Mouse (Mus musculus) liver, embryonic 16.5 days (tissue): Measurements from ENCODE around the gene Pitpnb. TPM values are rescaled to one million over a fixed set of nuclear protein-coding genes. Genes with fewer than 3 reads are reported as not detected.
A peak's percentile ranks its signal among the peaks of the same experiment; 100 is the strongest.

Source experiments
- ATAC-seq: fragments of 200-750 bp; cut with Nextera tagmentation; 2 replicates; pipeline ENCODE4 v1.8.0; 2017; ENCODE audit warnings: low read depth, mild to moderate bottlenecking, moderate number of reproducible peaks, moderate library complexity
- H3K27ac ChIP-seq: fragments of 300-500 bp; sonication (generic); 2 replicates; pipeline ENCODE4 v1.5.1; 2014; ENCODE audit warnings: mild to moderate bottlenecking, low read length
- H3K27me3 ChIP-seq: fragments of 300-500 bp; sonication (generic); 2 replicates; pipeline ENCODE4 v1.6.1; 2014; ENCODE audit warnings: low read depth, low read length, mixed read lengths; ENCODE audit not compliant: control insufficient read depth, insufficient read depth
- H3K36me3 ChIP-seq: fragments of 300-500 bp; sonication (generic); 2 replicates; pipeline ENCODE4 v1.6.1; 2014; ENCODE audit warnings: mild to moderate bottlenecking; ENCODE audit not compliant: control insufficient read depth, insufficient read depth
- H3K4me1 ChIP-seq: fragments of 300-500 bp; sonication (generic); 2 replicates; pipeline ENCODE4 v1.6.1; 2014; ENCODE audit warnings: low read depth, low read length, mixed read lengths; ENCODE audit not compliant: control insufficient read depth
- H3K4me2 ChIP-seq: fragments of 300-500 bp; sonication (generic); 2 replicates; pipeline ENCODE4 v1.6.1; 2014; ENCODE audit warnings: low read depth, low read length, mixed read lengths
- H3K4me3 ChIP-seq: fragments of 300-500 bp; sonication (generic); 2 replicates; pipeline ENCODE4 v1.5.1; 2014; ENCODE audit warnings: low read depth, mild to moderate bottlenecking, low read length
- H3K9ac ChIP-seq: fragments of 300-500 bp; sonication (generic); 2 replicates; pipeline ENCODE4 v1.6.1; 2014; ENCODE audit warnings: low read depth, low read length
- H3K9me3 ChIP-seq: fragments of 300-500 bp; sonication (generic); replicated peaks from 2 replicates; pipeline ENCODE4 v1.6.1; 2016; ENCODE audit warnings: low read length; ENCODE audit not compliant: control insufficient read depth
- WGBS: fragments of 180-500 bp; shearing (Covaris S2); extraction: QIAGEN DNeasy Blood & Tissue Kit; methylation state at CpG from one replicate; pipeline ENCODE4 v1.1.7; 2014; ENCODE audit not compliant: insufficient replicate concordance; 5-methylcytosine and 5-hydroxymethylcytosine counted together
- polyA plus RNA-seq: library from polyadenylated mRNA; unstranded; fragments of >200 nt; fragmentation: Nextera tagmentation; extraction: Ambion mirVana; gene quantifications from 2 replicates; pipeline ENCODE4 v1.2.1, GENCODE M21; 2015

The Pitpnb gene
- polyA plus RNA-seq, 1 experiment from 2014 or later = 31.6 TPM

DNA sequence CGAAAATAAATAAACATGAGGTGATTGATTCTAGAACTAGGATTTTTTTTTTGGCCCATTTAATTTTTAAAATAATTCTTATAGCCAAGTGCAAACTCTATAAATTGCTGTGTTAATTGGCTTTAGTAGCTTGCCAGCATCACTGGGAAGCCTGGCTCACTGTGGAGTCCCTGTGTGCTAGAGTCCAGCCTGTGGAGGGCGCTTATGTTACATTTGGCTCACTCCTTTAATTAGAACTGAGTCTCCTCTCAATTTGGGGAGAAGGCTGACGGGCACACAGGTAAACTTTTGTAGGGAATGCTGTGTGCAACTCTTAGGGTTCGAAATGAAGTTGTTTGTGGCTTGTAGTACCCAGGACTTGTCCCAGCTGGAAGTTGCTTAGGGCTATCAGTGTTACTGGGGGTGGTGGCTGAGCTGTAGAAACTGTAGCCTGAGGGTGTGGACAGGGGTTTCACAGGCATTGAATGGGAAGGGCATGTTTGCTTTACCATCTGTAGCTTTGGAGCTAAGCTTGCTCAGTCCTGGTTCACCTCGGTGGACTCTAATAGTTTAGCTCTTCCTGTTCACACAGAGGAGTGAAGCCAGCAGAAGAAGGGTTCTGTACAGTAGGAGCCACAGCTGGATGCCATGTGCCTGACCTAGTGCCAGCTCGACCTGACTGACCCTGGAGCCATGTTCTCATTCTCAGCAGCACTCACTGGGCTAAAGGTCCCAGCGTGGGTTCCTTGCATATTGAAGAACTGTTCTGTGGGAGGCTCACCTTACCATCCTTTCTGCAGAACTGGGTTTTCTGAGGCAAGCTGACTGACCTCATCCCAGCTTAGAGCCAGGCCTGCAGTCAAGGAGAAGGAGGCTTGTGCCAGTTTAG, 47.8 kb downstream of the Pitpnb start:
- Histone ChIP-seq H3K4me1 (no peaks in the 10 kb centered on the region), H3K27me3 (no peaks in the 10 kb centered on the region), H3K9me3 (no peaks in the 10 kb centered on the region), H3K36me3 (peaks cover 32% of the 10 kb centered on the region), H3K27ac (no peak overlapping the region), H3K9ac (no peak overlapping the region), H3K4me3 (no peak overlapping the region), H3K4me2 (no peak overlapping the region)
- 67% methylated on average over 7 of the region's 7 CpGs for WGBS
- ATAC-seq = no peak; the same call in 1 of the 2 replicates

DNA sequence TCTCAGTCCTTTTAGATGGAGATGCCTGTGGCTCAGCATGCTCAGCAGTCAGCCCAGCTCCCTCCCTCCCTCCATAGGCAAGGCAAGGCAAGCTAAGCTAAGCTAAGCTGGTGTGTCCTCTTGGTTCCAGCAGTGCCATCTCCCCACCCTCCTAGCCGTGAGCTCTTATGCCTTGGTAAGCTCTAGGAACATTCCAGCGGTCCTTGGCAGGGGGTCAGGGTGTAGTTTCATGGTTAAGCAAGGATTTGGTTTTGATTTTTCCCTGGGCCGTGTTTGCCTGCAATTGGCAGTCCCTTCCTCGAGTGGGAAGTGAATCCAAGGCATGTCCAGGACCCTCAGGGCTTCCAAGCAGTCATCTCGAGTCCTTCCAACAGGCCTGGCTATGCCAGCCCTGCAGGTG, 52.8 kb downstream of the Pitpnb start:
- Histone ChIP-seq H3K9me3 (no peaks in the 10 kb centered on the region), H3K4me2 (no peak overlapping the region), H3K9ac (no peak overlapping the region), H3K27ac (no peak overlapping the region), H3K36me3 (peaks cover 39% of the 10 kb centered on the region), H3K4me3 (no peak overlapping the region), H3K27me3 (no peaks in the 10 kb centered on the region), H3K4me1 (no peaks in the 10 kb centered on the region)
- no peak for ATAC-seq
- 77% methylated on average over 5 of the region's 5 CpGs for WGBS

DNA sequence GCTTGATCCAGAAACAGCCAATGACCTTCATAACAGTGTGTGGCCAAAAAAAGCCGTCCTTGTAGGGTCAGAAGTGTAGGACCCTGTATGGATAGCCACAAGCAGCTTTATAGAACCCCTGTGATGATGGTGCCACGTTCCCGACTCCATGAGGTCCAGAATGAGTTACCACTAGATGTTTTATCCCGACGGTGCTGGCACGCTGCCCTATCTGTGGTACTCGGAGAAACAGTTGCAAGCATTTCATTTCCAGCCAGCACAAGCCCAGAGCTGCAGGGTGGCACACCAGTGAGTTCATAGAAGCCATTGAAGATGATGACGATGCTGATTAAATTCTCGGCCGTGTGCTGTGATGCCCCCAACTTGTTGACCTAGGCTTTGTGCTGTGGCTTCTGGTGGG, 60.3 kb downstream of the Pitpnb start:
- no peak overlapping the region for H3K4me3 ChIP-seq
- 69% methylated on average over 10 of the region's 10 CpGs for WGBS
- H3K27ac ChIP-seq = no peak overlapping the region
- H3K27me3 ChIP-seq = no peaks in the 10 kb centered on the region
- peaks cover 7% of the 10 kb centered on the region for H3K36me3 ChIP-seq
- H3K9ac ChIP-seq = no peak overlapping the region
- no peaks in the 10 kb centered on the region; the same call in 1 of the 2 replicates for H3K4me1 ChIP-seq
- H3K4me2 ChIP-seq = no peak overlapping the region
- no peak for ATAC-seq
- H3K9me3 ChIP-seq = no peaks in the 10 kb centered on the region

DNA sequence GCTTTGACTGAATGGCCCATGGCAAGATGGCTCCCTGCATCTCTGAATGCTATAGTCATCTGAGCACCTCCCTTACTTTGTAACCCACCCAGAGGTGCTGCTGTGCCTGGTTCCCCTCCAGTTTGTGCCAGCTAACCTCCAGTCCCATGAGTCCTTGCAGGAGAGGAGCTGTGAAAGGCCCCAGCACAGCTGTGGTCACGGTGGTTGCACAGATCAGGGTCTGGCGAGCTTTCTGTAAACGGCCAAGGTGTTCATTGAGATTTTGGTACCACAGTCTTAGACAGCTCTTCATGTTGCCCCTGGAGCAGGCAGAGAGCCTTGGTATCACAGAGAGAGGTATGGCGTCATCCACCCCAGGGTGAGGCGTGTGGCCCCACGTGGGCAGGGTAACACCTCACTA, 60.9 kb downstream of the Pitpnb start:
- H3K4me3 ChIP-seq = no peak overlapping the region
- no peaks in the 10 kb centered on the region for H3K9me3 ChIP-seq
- ATAC-seq = no peak
- H3K9ac ChIP-seq = no peak overlapping the region
- H3K27me3 ChIP-seq = no peaks in the 10 kb centered on the region
- peaks cover 6% of the 10 kb centered on the region for H3K36me3 ChIP-seq
- no peaks in the 10 kb centered on the region; the same call in 1 of the 2 replicates for H3K4me1 ChIP-seq
- 59% methylated on average over 6 of the region's 6 CpGs for WGBS
- H3K4me2 ChIP-seq = no peak overlapping the region
- no peak overlapping the region for H3K27ac ChIP-seq

DNA sequence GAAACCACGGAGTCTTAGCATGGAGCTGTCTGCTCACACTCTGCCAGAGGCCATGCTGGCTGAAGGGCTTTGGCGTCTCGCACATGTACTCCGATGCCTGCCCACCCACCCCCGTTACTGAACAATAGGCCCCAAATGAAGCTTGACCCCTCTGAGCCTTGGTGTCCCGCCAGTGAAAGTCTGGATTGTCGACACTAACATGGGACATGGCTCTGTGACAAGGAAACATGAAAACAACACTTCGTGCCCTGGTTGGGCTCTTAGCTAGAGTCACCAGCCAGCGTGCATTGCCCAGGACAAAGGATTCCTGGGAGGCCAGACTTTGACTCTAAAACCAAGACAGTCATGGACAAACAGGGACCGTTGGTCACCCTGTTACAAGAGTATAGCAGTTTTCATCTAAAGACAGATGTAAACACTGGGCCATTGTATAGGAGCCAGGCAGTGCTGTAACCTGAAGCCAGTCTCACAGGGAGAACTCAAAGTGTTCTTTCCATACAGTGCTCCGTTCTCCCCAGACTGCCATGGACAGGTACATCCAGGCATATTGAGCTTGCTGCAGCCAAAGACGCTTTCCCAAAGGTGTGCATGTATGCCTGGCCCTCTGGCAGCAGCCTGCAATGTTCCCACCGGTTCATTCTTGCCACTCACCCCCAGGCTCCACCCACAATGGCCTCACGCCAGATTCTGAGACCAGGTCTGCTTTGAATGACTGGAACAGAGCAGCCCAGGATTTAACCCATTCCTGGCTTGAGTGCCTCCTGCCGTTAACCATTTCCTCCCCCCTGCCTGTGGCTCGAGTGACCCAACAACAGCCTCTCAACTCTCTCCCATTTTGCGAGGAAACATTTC, 63.0 kb downstream of the Pitpnb start:
- H3K4me1 ChIP-seq = no peaks in the 10 kb centered on the region; the same call in 1 of the 2 replicates
- no peaks in the 10 kb centered on the region; the same call in 1 of the 2 replicates for H3K27me3 ChIP-seq
- no peak overlapping the region for H3K9ac ChIP-seq
- peak; percentile 64; the same call in 1 of the 2 replicates for ATAC-seq
- 35% methylated on average over 17 of the region's 17 CpGs for WGBS
- H3K4me3 ChIP-seq = no peak overlapping the region
- H3K9me3 ChIP-seq = no peaks in the 10 kb centered on the region
- no peak overlapping the region for H3K4me2 ChIP-seq
- H3K36me3 ChIP-seq = no peaks in the 10 kb centered on the region
- H3K27ac ChIP-seq = no peak overlapping the region

DNA sequence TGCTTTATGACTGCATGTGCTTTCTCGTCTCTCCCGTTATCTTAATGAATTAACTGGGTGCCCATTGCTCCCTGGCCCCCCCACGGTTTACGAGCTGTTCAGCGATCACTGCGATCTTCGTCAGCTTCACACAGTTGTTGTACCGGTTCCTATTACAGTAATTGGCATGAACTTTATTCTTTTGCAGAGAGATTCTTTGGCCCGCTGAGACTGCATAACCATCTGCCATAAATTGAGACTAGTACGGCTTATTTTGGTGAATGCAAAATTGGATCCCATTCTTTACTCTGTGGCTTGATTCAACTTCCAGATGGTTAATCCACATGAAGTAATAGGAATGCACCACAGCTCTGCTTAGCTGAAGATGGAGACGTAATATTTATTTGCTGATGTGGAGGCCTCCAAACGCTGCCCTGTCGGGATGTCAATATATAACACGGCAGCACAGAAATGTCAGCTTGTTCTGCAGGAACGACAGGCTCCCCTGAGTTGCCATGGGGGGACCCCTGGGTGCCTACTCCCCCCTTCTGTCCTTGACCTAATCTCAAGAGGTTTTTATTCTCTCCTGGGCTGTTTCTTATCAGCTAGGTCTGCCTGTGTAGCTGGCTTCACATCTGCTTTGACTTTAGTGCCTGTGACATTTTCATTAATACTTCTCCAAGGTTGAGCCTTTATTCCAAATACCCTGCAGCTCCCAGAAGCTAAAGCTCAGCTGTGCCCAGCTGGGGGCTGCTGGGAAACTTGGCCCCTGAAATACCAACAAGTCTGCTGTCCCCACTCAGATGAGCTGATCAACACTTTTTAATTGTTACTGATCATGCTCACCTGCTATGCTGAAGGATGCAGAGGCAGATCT, 63.9 kb downstream of the Pitpnb start:
- H3K4me3 ChIP-seq = no peak overlapping the region
- no peaks in the 10 kb centered on the region; the same call in 1 of the 2 replicates for H3K4me1 ChIP-seq
- H3K27ac ChIP-seq = no peak overlapping the region
- WGBS = 42% methylated on average over 15 of the region's 15 CpGs
- no peak overlapping the region for H3K9ac ChIP-seq
- H3K4me2 ChIP-seq = no peak overlapping the region
- no peaks in the 10 kb centered on the region; the same call in 1 of the 2 replicates for H3K27me3 ChIP-seq
- H3K36me3 ChIP-seq = no peaks in the 10 kb centered on the region
- H3K9me3 ChIP-seq = no peaks in the 10 kb centered on the region
- no peak for ATAC-seq

DNA sequence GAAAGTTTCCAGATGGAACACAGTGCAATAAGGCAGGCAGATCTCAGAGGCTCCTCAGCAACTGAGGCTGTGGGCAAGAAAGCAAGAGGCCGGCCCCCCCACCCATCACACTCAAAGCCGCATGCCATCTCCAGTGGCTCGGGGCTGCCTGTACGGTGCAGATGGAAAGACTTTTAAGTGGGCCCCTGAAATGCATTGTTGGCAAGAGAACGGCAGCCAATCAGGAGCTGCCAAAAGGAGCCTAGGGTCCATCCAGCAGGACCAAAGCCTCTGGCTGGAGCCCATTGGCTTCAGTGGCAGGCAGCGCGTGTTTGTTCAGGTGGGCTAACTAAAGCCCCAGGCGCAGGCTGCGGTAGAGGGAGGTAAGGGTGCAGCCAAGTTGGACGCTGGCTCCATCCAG, 65.2 kb downstream of the Pitpnb start:
- Histone ChIP-seq H3K9me3 (no peaks in the 10 kb centered on the region), H3K27ac (no peak overlapping the region), H3K9ac (no peak overlapping the region), H3K4me1 (no peaks in the 10 kb centered on the region; the same call in 1 of the 2 replicates), H3K4me3 (no peak overlapping the region), H3K4me2 (no peak overlapping the region), H3K36me3 (no peaks in the 10 kb centered on the region), H3K27me3 (no peaks in the 10 kb centered on the region; the same call in 1 of the 2 replicates)
- no peak for ATAC-seq
- WGBS = 63% methylated on average over 10 of the region's 10 CpGs

DNA sequence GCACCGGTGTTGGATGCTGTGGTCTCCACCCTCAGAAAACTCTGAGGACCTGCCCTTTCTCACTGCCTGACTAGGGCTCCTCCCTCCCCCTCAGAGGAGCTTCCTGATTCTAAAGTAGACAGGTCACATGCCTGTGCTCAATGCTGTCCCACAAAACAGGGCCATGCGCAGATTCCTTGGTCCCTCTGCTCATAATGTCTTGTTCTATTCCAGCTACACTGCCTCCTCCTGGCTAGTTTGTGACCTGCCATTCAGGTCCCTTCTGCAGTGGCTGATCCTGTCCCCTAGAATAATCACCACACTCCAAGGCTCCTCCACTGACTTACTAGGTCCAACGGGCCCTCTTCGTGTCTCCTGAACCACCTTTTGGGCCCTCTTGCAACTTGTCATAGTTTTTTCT, 65.6 kb downstream of the Pitpnb start:
- no peaks in the 10 kb centered on the region for H3K9me3 ChIP-seq
- no peaks in the 10 kb centered on the region; the same call in 1 of the 2 replicates for H3K4me1 ChIP-seq
- no peak for ATAC-seq
- no peak overlapping the region for H3K4me2 ChIP-seq
- H3K27me3 ChIP-seq = no peaks in the 10 kb centered on the region; the same call in 1 of the 2 replicates
- 60% methylated on average over 4 of the region's 4 CpGs for WGBS
- H3K27ac ChIP-seq = no peak overlapping the region
- H3K36me3 ChIP-seq = no peaks in the 10 kb centered on the region
- H3K9ac ChIP-seq = no peak overlapping the region
- no peak overlapping the region for H3K4me3 ChIP-seq
